21 mouse cellular contexts compared by ENCODE assay signal in genomic region chr14:28961379-28961778, GRCm38 (mm10). TPM values are rescaled to one million over a fixed set of nuclear protein-coding genes. Genes with fewer than 3 reads are reported as not detected.
"Had no signal": no experiment of that assay in that cellular context is flagged by ENCODE, and none has a peak within 500 bp of the region (broad histone marks: within the 10 kb centered on the region; RNA-seq: fewer than 3 reads in every experiment).

No protein-coding gene starts in this region.

- H3K9me3 ChIP-seq: limb, embryonic 15.5 days; liver, embryonic 12.5 days; midbrain, embryonic 12.5 days; neural tube, embryonic 15.5 days had no signal

- H3K4me2 ChIP-seq: limb, embryonic 15.5 days; liver, embryonic 12.5 days; lung, embryonic 14.5 days; midbrain, embryonic 12.5 days; neural tube, embryonic 15.5 days had no signal

- H3K9ac ChIP-seq: limb, embryonic 15.5 days; liver, embryonic 12.5 days; lung, embryonic 14.5 days; midbrain, embryonic 12.5 days; neural tube, embryonic 15.5 days had no signal

- H3K27ac ChIP-seq: layer of hippocampus, adult 2 months; left cerebral cortex, adult 2 months; limb, embryonic 15.5 days; liver, embryonic 12.5 days; midbrain, embryonic 12.5 days; neural tube, embryonic 15.5 days; stomach, postnatal 0 days had no signal

- DNase-seq: kidney, adult 8-10 months; kidney, postnatal 10 days; kidney, postnatal 4 days; lung, embryonic 14.5 days; lung, postnatal 10 days; lung, postnatal 4 days; right cerebral cortex, adult 18-20 months; right cerebral cortex, postnatal 25 days; thymus, postnatal 4 days had no signal

- H3K4me3 ChIP-seq: layer of hippocampus, adult 2 months; left cerebral cortex, adult 2 months; limb, embryonic 15.5 days; liver, embryonic 12.5 days; midbrain, embryonic 12.5 days; myocyte; neural tube, embryonic 15.5 days had no signal

- ATAC-seq: liver, embryonic 12.5 days had no signal

- H3K4me1 ChIP-seq: limb, embryonic 15.5 days; liver, embryonic 12.5 days had no signal

- H3K36me3 ChIP-seq: limb, embryonic 15.5 days; liver, embryonic 12.5 days; midbrain, embryonic 12.5 days; neural tube, embryonic 15.5 days had no signal

- H3K27me3 ChIP-seq: limb, embryonic 15.5 days; liver, embryonic 12.5 days; midbrain, embryonic 12.5 days; neural tube, embryonic 15.5 days had no signal

RNA-seq across cellular contexts. Expression of gene Lrtm1, which starts 56.6 kb away (rescaled TPM):
- total RNA-seq: layer of hippocampus, adult 2 months; layer of hippocampus, postnatal 25 days; left cerebral cortex, adult 2 months; left cerebral cortex, postnatal 25 days; megakaryocyte, adult 5-6 weeks had no signal
- polyA plus RNA-seq: liver, embryonic 12.5 days; small intestine, adult 2 months; stomach, postnatal 0 days had no signal
